Mouse (Mus musculus) CD4-positive, CD25-positive, alpha-beta regulatory T cell, adult 2 months (primary cell): ENCODE measurements around the gene Mum1.

ENCODE experiments used
- DNase-seq: peaks from one replicate; pipeline ENCODE4 v3.0.0-alpha.2; 2012; ENCODE audit warnings: low read depth, low spot score

Mum1 gene

DNA sequence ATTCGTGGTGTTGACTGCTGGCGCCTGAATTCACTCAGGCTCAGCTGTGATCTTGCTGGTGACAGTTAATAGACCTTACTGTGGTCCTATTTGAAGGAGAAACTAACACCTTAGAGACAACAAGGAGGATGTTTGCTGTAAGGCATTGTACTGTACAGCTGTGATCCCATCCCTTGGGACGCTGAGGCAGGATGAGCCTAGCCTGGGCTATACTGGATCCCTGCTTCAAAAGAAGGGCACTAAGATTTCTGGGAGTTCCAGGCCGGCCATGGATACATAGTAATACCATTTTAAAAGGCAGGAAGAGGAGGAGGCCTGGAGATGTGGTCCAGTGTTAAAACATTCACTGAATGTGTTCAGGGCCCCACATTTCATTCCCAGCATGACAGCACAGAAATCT lies 24.3 kb downstream of the Mum1 start:
- DNase-seq: no peak

DNA sequence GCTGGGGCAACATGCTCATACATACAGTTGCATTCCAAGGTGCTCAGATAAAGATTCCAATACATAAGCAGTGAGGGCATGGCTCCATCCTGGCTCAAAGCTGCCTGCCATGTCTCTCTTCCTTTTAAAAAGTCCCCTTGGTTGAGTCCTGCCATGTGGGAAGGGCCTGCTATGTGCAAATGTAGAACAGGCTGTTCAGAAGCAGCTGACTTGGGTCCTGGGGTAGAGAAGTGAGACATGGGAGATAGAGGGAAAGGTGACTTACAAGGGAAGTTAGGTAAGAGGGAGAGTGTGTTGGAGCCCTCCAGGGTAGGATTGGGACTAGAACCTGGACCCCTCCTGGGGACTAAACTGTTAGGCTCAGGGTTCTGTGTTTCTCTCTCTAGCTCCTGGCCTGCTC lies 25.8 kb downstream of the Mum1 start:
- no peak for DNase-seq

DNA sequence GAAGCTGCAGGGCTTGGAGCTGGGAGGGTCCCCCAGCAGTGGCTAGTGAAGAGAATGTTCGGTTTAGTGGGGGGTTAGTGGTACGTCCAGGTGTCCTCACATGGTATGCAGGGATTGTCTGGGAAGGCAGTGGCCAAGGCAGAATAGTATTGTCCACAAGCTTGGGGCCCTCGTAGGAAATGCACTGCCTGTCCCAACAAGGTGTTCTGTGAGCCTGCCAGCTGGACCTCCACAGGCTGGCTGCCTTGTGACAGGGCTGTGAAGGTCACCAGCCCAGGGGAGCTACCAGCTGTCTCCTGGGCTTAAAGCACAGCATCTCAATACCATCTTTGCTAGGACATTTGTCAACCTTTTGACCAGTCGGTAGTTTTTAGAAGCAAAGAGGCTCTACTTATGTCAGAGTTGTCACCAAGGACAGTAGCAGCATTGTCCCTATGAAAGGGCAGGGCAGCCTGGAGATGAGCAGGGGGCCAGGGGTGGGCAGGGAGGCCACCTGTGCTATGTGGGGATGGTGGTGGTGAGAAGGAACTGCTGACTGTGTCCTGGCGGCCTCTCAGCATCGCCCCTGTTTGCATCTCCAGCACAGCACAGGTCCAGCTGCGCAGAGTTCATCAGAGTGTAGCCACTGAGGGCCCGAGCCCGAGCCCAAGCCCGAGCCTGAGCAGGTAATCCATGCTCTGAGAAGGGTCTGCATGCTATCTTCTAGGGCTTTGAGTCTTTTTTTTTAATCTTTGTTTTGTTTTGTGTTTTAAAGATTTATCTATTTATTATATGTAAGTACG lies 26.4 kb downstream of the Mum1 start:
- DNase-seq: no peak

DNA sequence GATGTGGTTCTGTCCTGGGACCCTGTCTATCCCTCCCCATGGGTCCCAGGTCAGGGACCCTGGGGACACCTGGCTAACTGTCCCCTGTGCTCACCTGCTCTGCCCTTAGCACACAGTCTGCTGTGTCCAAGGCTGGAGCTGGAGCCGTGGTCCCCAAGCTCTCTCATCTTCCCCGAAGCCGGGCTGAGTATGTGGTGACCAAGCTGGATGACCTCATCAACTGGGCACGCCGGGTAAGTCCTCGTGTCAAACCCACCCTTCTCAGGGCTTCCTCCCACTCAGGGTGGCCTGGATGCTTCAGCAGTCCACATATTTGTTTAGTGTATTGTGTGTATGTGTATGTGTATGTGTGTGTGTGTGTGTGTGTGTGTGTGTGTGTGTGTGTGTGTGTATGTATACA lies 27.3 kb downstream of the Mum1 start:
- no peak for DNase-seq

DNA sequence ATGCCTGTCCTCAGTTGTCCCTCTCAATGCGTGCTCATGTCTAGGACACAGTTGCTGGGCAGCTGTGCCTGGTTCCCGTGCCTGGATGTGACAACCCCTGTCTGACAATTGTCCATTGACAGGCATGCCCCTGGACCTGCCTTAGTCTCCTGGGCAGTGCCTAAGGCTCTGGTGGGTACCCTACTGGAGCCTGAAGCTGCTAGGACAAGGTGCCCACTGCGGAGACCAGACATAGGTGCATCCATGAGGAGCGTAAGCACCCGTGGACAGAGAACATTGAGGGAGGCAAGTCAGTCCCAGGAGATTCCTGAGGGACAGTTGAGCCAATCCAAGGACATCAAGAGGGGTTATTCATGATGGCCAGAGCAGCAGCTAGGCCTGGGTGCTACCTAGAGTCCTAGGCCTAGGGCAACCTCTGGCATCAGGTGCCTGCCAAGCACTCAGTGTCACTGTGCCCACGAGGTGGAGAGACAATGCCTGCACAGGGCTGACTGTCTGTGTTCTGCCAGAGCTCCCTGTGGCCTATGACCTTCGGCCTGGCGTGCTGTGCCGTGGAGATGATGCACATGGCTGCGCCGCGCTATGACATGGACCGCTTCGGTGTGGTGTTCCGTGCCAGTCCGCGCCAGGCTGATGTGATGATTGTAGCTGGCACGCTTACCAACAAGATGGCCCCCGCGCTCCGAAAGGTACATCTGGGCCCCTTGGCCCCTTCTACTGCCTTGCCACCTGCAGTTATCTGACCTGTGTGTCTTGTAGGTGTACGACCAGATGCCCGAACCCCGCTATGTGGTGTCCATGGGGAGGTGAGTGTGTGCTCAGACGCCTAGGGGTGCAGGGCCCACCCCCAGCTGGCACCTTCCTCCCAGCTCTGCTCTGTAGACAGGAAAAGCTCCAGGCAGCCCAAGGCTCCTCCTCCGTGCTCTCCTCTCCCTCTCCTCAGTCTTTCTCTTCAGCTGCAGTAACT lies 28.4 kb downstream of the Mum1 start:
- DNase-seq: no peak

DNA sequence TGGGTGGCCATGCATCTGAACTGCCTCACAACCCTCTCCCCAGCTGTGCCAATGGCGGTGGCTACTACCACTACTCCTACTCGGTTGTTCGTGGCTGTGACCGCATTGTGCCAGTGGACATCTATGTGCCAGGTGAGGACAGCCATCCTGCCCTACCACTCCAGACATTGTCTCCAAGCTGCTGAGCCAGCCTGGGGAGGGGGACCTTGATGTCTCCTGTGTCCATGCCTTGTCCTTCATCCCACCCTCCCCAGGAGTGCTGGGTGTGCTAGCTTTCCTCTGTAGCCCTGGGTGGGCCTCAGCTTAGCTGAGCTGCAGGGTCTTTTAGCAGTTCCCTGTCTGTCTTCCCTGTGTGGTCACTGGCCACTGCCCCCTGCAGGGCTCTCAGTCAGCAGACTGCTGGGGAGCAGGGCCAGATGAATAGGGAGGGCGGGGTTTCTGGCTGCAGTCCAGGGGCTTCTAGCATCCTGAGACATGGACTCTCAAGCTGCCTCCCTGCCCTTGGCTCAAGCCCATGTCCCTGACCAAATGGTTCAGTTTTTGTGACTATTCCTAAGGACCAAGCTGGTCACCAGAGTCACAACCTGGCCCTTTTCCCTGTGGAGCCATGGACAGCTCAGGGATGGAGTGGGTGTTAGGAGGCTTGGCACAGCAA lies 29.8 kb downstream of the Mum1 start:
- no peak for DNase-seq

DNA sequence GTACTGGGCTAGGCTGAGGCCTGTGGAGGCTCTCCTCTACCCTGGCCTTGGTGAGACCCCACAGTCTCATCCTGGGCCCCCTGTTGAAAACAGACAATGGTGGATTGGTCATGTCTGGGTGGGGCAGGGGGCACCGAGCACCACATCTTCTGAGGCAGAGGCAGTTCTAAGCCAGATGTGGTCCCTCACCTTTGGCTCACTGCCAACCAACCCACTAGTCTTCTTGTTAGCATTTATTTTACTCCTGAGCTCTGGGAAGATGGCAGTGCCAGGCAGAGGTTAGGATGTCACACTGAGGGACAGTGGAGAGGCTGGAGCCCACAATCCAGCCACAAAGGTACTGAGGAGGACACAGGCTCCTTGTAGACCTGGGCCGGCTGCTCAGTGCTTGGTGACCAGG lies 31.7 kb downstream of the Mum1 start:
- no peak for DNase-seq

DNA sequence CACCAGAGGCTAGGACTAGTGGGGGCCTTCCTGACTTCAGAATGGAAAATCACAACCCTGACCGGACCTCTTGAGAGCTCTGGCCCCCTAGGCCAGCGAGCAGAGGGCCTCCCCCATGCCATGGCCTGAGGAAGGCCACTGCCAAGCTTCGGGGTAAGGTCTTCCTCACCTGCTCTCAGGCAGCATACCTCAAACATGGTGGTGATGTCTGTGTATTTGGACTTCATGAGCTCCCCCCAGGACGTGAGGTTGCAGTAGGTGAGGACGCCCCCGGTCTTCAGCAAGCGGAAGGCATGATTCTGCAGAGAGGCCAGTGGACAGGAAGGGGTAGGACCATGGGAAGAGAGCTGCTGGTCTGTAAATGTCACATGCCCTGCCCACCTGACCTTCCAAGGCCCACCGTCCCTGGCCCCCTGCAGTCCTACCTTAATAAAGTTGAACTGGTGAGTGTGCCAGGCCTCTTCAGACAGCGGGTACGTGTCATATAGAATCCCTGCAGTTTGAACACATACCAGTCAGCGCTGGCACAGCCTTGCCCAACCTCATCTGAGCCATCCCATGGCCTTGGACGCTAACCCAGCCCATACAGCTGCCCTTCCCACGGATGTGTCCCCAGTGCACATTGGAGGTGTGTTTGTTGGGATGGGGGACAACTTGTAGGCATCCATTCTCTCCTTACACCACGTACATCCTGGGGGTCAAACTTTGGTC lies 32.7 kb downstream of the Mum1 start:
- no peak for DNase-seq

DNA sequence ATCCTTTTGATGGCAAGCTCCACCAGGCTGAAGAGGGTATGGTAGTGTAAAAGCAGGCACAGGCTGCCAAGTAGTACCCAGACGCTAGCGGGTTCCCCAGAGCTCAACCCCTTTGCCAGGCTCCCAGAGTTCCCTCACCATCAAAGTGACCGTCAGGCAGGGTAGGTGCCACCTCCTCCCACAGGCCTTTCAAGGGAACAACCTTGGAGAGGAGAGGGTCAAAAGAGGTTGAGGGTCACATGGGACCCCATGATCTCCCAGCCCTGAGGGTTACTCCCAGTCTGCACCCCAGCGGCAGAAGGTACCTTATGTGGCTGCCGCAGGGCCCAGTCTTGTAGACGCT lies 33.2 kb downstream of the Mum1 start:
- no peak for DNase-seq

DNA sequence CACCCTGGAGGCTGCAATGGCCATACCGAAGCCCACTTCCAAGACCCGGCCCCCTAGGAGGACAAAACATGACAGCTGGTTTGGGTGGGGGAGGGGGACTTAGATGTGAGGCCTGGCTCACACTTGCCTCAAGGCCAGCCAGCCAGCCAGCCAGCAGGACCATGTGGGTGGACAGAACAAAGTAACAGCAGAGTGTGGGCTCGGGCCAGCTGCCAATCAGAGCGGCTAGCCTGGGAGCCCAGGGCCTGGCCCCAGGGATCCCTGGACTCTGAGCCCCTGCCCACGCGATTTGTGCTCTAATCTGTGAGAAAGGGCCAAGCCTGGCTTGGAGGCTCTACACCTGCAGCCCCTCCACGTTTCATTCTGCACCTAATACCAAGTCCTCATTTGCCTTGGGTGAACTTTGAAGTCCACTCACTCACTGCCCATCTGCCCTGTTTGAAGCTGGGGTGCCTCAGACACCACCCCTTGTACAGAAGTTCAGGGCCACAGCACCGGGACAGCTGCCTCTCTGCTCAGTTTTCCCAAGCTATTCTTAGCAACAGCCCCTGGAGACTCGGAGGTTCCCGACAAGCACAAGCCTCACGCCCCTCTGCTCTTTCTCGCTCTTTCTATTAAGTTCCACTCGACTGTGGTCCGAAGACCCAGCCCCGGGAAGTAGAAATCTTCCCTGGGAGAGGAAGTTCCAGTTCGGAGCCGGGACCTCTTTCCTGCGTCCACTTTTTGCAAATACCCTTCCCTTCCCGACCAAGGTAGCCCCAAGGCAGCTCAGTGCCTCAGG lies 33.8 kb downstream of the Mum1 start:
- DNase-seq: no peak

DNA sequence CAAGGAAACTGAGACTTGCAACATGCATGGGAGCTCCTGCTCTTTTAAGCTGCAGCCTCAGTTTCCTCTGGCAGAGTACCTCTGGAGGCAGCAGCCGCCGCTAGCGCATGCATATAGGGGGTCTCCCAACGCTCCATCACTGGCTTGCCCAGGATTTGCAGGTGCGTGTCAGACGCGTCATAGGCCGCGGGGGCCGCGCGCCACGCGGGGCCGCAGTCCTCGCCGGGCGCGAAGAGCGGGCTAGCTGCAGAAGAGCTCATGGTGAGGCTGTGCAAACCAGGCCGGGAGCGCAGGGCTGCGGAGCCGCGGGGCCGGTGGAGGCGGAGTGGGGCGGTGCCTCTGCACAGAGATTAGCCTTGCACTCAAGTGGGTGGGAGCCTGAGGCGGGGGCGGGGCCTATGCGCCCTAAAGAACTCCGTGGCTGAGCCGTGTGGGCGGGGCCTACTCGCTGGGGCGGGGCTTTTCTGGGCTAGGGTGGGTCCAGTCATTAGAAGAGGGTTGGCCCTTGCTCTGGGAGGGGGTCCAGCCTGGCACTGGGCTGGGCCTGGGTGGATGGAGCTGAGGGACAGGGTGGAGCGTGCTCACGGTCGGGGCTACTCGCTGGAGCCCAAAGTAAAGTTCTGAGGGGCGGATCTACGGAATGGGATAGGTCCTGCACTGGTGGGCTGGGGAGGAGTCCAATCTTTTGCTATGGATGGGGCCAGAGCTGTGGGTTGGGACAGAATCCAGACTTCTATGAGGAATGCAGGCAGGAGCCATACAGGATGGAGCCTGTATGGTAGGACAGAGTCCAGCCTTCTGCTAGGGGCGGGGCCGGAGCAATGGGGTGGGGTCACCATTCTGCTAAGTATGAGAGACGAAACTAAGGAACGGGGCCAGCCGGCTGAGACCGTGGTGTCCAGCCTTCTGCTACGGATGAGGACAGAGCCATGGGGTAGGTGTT lies 34.7 kb downstream of the Mum1 start, which contains the start of the genes Gamt and Dazap1:
Gene Gamt, minus strand, starts transcription at position 371 of the 943 bp plus-strand sequence.
Gene Dazap1, plus strand, starts transcription at position 845 of the 943 bp plus-strand sequence.
- peak; percentile 96 for DNase-seq

DNA sequence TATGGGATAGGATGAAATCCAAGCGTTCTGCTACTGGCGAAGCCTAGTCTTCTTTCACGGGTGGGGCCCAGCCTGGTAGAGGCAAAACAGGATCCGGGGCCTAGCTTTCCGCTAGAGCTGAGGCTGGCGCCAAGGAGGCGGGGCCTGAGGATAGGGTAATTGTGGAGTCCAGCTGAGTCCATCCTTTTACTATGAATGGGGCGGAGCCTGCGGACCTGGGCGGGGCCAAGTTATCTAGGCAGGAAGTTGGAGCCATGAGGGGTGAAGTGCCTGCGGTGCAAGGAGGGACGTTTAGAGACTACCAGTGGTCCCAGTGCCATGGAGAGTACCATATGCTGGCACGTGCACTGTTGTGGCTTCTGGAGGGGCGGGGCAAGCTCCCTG lies 35.3 kb downstream of the Mum1 start:
- DNase-seq: peak; percentile 79

DNA sequence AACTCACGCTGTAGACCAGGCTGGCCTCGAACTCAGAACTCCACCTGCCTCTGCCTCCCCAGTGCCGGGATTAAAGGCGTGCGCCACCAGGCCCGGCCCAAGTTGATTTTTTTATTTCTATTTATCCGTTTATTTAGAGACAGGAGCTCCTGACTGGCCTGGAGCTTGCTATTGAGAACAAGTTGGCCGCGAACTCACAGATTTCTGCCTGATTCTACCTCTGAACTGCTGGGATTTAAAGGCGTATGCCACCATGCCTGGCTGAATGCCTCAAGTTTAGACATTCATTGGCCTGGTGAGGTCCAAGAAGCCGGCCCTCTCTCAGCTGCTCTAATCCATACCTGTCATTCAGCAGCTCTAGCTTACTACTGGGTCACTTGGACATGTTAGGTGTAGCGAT lies 35.9 kb downstream of the Mum1 start:
- no peak for DNase-seq

DNA sequence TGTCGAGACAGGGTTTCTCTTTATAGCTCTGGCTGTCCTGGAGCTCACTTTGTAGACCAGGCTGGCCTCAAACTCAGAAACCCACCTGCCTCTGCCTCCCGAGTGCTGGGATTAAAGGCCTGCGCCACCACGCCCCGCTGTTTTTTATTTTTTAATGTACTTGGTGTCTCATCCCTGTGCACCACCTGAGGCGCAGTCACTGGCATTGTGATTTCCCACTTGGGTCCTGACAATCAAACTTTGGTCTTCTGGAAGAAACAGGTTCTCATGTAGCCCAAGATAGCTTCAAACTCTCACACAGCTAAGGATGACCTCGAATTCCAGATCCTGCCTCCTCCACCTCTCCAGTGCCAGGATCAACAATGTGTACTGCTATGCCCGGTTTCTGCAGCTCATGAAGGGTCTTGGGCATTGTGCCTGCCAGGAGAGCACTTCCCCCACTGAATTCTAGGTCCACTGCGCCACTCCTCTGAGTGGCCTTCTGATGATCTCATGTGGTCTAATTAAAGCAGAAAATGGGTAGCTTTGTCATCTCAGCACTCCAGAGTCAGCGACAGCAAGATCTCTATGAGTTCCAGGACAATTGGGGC lies 36.6 kb downstream of the Mum1 start:
- DNase-seq: no peak

DNA sequence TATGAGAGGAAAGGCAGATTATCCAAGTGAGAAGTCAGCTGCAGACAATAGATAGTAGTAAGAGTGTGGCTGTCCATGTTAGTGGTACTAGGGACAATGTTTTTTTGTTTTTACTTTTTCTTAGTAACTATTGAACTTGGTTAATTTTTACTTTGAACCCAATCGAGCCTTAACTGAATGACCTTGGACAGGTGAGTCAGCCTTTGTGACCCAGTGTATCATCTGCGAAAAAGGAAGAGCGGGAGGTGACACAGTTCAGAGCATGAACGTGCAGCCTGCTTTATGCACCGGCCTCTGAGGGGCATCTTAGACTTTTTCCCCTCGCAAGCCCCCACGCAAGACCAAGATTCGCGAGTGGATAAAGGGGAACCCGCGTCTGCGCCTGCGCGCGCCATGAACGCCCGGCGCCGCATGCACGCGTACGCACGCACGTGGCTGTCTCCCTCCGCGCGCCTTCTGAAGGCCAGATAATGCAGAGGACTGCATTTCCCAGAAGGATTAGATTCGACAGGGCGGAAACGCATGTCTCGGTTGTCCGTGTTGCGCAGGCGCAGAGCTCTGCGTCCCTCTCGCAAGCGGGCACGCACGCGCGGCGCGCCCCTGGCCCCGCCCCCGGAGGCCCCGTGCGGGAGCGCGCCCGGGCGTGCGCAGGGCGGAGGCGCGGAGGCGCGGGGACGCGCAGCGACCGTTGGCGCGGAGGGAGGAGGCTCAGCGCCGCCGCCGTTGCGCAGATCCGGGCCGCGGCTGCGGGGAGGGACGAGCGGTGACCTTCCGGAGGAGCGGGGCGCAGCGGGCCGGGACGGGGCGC lies 38.3 kb downstream of the Mum1 start:
- DNase-seq: peak; percentile 100

DNA sequence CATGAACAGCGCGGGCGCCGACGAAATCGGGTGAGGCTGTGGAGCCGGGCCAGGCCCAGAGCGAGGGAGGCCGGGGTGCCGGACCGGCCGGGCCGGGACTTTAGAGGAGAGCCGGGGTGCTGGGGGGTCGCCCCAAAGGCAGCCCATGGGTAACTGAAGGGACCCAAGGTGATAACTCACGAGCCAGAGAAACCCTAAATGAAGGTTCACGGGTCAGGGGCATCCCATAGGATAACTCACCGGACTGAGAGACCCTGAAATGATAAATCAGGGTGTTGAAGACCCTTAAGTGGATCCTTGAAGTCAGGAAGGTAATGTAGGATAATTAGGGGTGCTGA lies 38.9 kb downstream of the Mum1 start:
- DNase-seq: no peak

DNA sequence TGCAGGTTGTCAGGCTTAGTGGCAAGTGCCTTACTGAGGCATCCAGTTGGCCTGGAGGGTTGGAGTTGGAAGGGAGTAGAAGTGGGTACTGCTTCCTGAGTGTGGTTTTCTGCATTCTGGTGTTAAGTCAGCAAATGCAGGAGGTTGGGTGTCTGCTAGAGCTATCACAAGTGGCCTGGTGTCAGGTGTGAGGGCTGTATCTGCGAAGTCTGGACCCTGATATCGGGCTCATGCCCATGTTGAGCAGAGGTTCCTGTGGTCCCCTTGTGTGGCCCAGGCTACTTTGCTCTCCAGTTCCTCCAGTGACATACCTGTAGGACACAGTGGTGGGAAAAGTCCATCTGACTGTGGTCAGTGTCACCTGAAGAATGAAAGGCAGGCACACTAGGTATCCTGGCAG lies 43.9 kb downstream of the Mum1 start:
- no peak for DNase-seq

DNA sequence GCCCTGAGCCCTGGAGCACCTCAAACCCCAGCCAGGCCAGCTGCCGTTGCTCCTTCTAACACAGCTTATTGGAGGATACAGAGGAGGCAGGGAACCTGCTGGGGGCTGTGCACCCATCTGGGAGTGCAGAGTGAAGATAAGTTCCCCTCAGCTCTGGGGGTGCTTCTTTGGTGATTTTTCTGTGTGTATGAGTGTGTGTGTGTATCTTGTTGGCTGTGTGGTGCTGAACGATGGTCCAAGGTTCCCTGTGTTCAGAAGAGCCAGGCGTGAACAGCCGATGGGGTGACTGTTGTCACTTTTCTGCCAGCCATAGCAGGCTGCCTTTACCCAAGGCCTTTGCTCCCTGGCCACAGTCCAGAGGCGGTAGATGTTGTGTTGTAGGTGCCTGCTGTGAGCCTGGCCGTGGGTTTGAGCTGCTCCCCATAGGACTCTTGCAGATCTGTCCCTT lies 44.5 kb downstream of the Mum1 start:
- DNase-seq: no peak
